Mouse (Mus musculus) splenic B cell, adult 2 months (primary cell): ENCODE results near the gene Ntm.

Experiments
- DNase-seq: peaks from one replicate; pipeline ENCODE4 v3.0.0-alpha.2; 2011; ENCODE audit warnings: low read depth, low spot score
- H3K27me3 ChIP-seq: 2 replicates; pipeline ENCODE4 v1.6.1; 2012; ENCODE audit warnings: mild to moderate bottlenecking, low read length, moderate library complexity, mixed read lengths; ENCODE audit not compliant: control insufficient read depth, poor library complexity, insufficient read depth, severe bottlenecking
- H3K36me3 ChIP-seq: 2 replicates; pipeline ENCODE4 v1.6.1; 2012; ENCODE audit warnings: mild to moderate bottlenecking, low read length, moderate library complexity, mixed read lengths; ENCODE audit not compliant: control insufficient read depth, poor library complexity, insufficient read depth, severe bottlenecking

The Ntm gene

GRCm38 (mm10) chr9:29247812-29248211 is 715.1 kb downstream of the Ntm start:
- no peaks in the 10 kb centered on the region for H3K36me3 ChIP-seq
- H3K27me3 ChIP-seq: no peaks in the 10 kb centered on the region
- DNase-seq: no peak

GRCm38 (mm10) chr9:29244006-29244405 is 718.9 kb downstream of the Ntm start:
- Histone ChIP-seq H3K27me3 (no peaks in the 10 kb centered on the region), H3K36me3 (no peaks in the 10 kb centered on the region)
- DNase-seq: no peak

GRCm38 (mm10) chr9:29242497-29243422 is 720.2 kb downstream of the Ntm start:
- no peaks in the 10 kb centered on the region for H3K36me3 ChIP-seq
- no peak for DNase-seq
- no peaks in the 10 kb centered on the region for H3K27me3 ChIP-seq

GRCm38 (mm10) chr9:29240797-29241196 is 722.1 kb downstream of the Ntm start:
- no peaks in the 10 kb centered on the region for H3K36me3 ChIP-seq
- no peaks in the 10 kb centered on the region for H3K27me3 ChIP-seq
- no peak for DNase-seq

- DNase-seq: no peak
- Histone ChIP-seq H3K27me3 (no peaks in the 10 kb centered on the region), H3K36me3 (no peaks in the 10 kb centered on the region)
Observed at GRCm38 (mm10) chr9:29238973-29239372, 724.0 kb downstream of the Ntm start.

- Histone ChIP-seq H3K36me3 (no peaks in the 10 kb centered on the region), H3K27me3 (no peaks in the 10 kb centered on the region)
Observed at GRCm38 (mm10) chr9:29236752-29237151, 726.2 kb downstream of the Ntm start.

GRCm38 (mm10) chr9:29227747-29228146 is 735.2 kb downstream of the Ntm start:
- DNase-seq: no peak
- Histone ChIP-seq H3K36me3 (no peaks in the 10 kb centered on the region), H3K27me3 (no peaks in the 10 kb centered on the region)

More at GRCm38 (mm10) chr9:29236752-29237151, 726.2 kb downstream of the Ntm start:
- no peak for DNase-seq

- H3K36me3 ChIP-seq: no peaks in the 10 kb centered on the region
Observed at GRCm38 (mm10) chr9:29222915-29223545, 739.9 kb downstream of the Ntm start.

GRCm38 (mm10) chr9:29220941-29221615 is 741.9 kb downstream of the Ntm start:
- H3K36me3 ChIP-seq: no peaks in the 10 kb centered on the region
- no peak for DNase-seq
- no peaks in the 10 kb centered on the region for H3K27me3 ChIP-seq

More at GRCm38 (mm10) chr9:29222915-29223545, 739.9 kb downstream of the Ntm start:
- no peaks in the 10 kb centered on the region for H3K27me3 ChIP-seq
- no peak for DNase-seq

- Histone ChIP-seq H3K36me3 (no peaks in the 10 kb centered on the region), H3K27me3 (no peaks in the 10 kb centered on the region)
- DNase-seq: no peak
Observed at GRCm38 (mm10) chr9:29220493-29220892, 742.4 kb downstream of the Ntm start.

GRCm38 (mm10) chr9:29217951-29218350 is 745.0 kb downstream of the Ntm start:
- no peak for DNase-seq
- no peaks in the 10 kb centered on the region for H3K27me3 ChIP-seq
- no peaks in the 10 kb centered on the region for H3K36me3 ChIP-seq

- no peaks in the 10 kb centered on the region for H3K27me3 ChIP-seq
- H3K36me3 ChIP-seq: no peaks in the 10 kb centered on the region
- no peak for DNase-seq
Observed at GRCm38 (mm10) chr9:29216528-29216927, 746.4 kb downstream of the Ntm start.

- DNase-seq: no peak
- H3K36me3 ChIP-seq: no peaks in the 10 kb centered on the region
- no peaks in the 10 kb centered on the region for H3K27me3 ChIP-seq
Observed at GRCm38 (mm10) chr9:29215796-29216195, 747.1 kb downstream of the Ntm start.

GRCm38 (mm10) chr9:29215241-29215640 is 747.7 kb downstream of the Ntm start:
- no peak for DNase-seq
- H3K36me3 ChIP-seq: no peaks in the 10 kb centered on the region
- H3K27me3 ChIP-seq: no peaks in the 10 kb centered on the region

GRCm38 (mm10) chr9:29209243-29209642 is 753.7 kb downstream of the Ntm start:
- Histone ChIP-seq H3K36me3 (no peaks in the 10 kb centered on the region), H3K27me3 (no peaks in the 10 kb centered on the region)
- DNase-seq: no peak
